Mouse (Mus musculus) heart, postnatal 0 days (tissue): Measurements from ENCODE around the gene Sh3gl1.

Source experiments
- CTCF ChIP-seq: IDR thresholded peaks from 2 replicates; pipeline ENCODE4 v1.5.1; 2016; ENCODE audit warnings: antibody characterized with exemption, control low read depth, low read depth
- EP300 ChIP-seq: IDR thresholded peaks from 2 replicates; pipeline ENCODE4 v1.6.1; 2016; ENCODE audit warnings: antibody characterized with exemption, low read depth

GRCm38 (mm10) chr17:56079921-56080320, 43.5 kb upstream of the Sh3gl1 start:
- TF ChIP-seq CTCF (no peak), EP300 (no peak)
